Mouse (Mus musculus) heart, adult 2 months (tissue): ENCODE measurements at regions not wholly inside any gene's neighbourhood (a gene's known extent, or its start where the extent isn't known, plus 50 kb on each side); places are given as distances from the start of the nearest gene placed in this dataset.

ENCODE experiments used
- CTCF ChIP-seq: fragments of 200-600 bp; IDR thresholded peaks from 2 replicates; pipeline ENCODE4 v1.8.1; 2022; ENCODE audit warnings: antibody characterized with exemption, mild to moderate bottlenecking, moderate library complexity
- EP300 ChIP-seq: fragments of 200-500 bp; IDR thresholded peaks from 2 replicates; pipeline ENCODE4 v1.6.1; 2011; ENCODE audit warnings: low read depth, low read length, control low read depth; ENCODE audit not compliant: insufficient read depth
- POLR2A ChIP-seq: fragments of 200-500 bp; IDR thresholded peaks from 2 replicates; pipeline ENCODE4 v1.6.1; 2011; ENCODE audit warnings: mild to moderate bottlenecking, low read depth, low read length, control low read depth; ENCODE audit not compliant: insufficient read depth

GRCm38 (mm10) chr3:145224040-145224439 is 68.2 kb upstream of the Col24a1 start:
- TF ChIP-seq CTCF (no peak), POLR2A (no peak), EP300 (no peak)
